Mouse (Mus musculus) left cerebral cortex, postnatal 36 days (tissue): ENCODE data around the gene Pacs1. TPM values are rescaled to one million over a fixed set of nuclear protein-coding genes. Genes with fewer than 3 reads are reported as not detected.

Experiments
- DNase-seq, 2 experiments: peaks; one replicate each; pipeline ENCODE4 v3.0.0; 2021 to 2022; ENCODE audit warnings: low spot score in 2 of 2, mixed read lengths in 1 of 2
- intact Hi-C: fragments of 180-260 bp; cut with DNase I; formaldehyde crosslinking; loops from one replicate; pipeline ENCODE4 v1.15.1; 2025
- microRNA-seq: library from miRNA; unstranded; fragments of <30 nt; microRNA quantifications from one replicate; pipeline ENCODE4 v1.2.0, GENCODE M21; 2022
- total RNA-seq, 2 experiments: library from RNA; stranded (reverse); gene quantifications; 2 replicates each; pipeline ENCODE4 v1.2.3; 2021

Pacs1 gene
- total RNA-seq, 2 experiments from 2014 or later: 62.0 to 63.1 TPM

- intact Hi-C loops: no loop called here
- DNase-seq: no peak
Measured at GRCm38 (mm10) chr19:5083961-5084833, 188.7 kb downstream of the Pacs1 start.

Small RNA genes lying within 50 kb of the gene (microRNA-seq; reads per million reads assigned to microRNA genes)
- not detected for gene Gm27468

Other genes with a start within 250 kb of the Pacs1 start
- 10 to 100 TPM; 15.0 to 17.2 TPM for gene Slc29a2, start 249.3 kb downstream of the Pacs1 start, total RNA-seq
- gene B4gat1, start 234.3 kb downstream of the Pacs1 start, total RNA-seq: 100 to 1,000 TPM; 118 to 135 TPM
- gene AC124502.3, start 234.2 kb downstream of the Pacs1 start, total RNA-seq: 1 to 10 TPM; 4.6 to 6.1 TPM
- 10 to 100 TPM; 22.7 to 25.6 TPM for gene Brms1, start 231.8 kb downstream of the Pacs1 start, total RNA-seq
- gene Rin1, start 222.6 kb downstream of the Pacs1 start, total RNA-seq: 10 to 100 TPM; 70.3 to 88.1 TPM
- 1 to 10 TPM; 4.6 to 5.1 TPM for gene Cd248, start 205.0 kb downstream of the Pacs1 start, total RNA-seq
- 100 to 1,000 TPM; 152 to 188 TPM for gene Tmem151a, start 187.6 kb downstream of the Pacs1 start, total RNA-seq
- gene Yif1a, start 184.6 kb downstream of the Pacs1 start, total RNA-seq: 10 to 100 TPM; 24.8 to 26.1 TPM
- gene Cnih2, start 174.6 kb downstream of the Pacs1 start, total RNA-seq: 100 to 1,000 TPM; 260 to 267 TPM
- 100 to 1,000 TPM; 141 to 170 TPM for gene Rab1b, start 166.0 kb downstream of the Pacs1 start, total RNA-seq
- gene Klc2, start 154.6 kb downstream of the Pacs1 start, total RNA-seq: 100 to 1,000 TPM; 255 to 284 TPM
- gene Sf3b2, start 22.3 kb upstream of the Pacs1 start, total RNA-seq: 100 to 1,000 TPM; 201 to 202 TPM
- 10 to 100 TPM; 78.9 to 87.4 TPM for gene Gal3st3, start 25.2 kb upstream of the Pacs1 start, total RNA-seq
- not detected for gene Catsper1, start 62.6 kb upstream of the Pacs1 start, total RNA-seq
- 10 to 100 TPM; 20.8 to 35.6 TPM for gene Cst6, start 76.5 kb upstream of the Pacs1 start, total RNA-seq
- 10 to 100 TPM; 20.5 to 24.2 TPM for gene Eif1ad, start 93.6 kb upstream of the Pacs1 start, total RNA-seq
- 10 to 100 TPM; 74.3 to 83.3 TPM for gene Banf1, start 94.0 kb upstream of the Pacs1 start, total RNA-seq
- gene Sart1, start 115.6 kb upstream of the Pacs1 start, total RNA-seq: 100 to 1,000 TPM in 1 of 2 experiments, 10 to 100 TPM in 1; 75.6 to 103 TPM
- not detected for gene Tsga10ip, start 129.4 kb upstream of the Pacs1 start, total RNA-seq
- gene Drap1, start 151.9 kb upstream of the Pacs1 start, total RNA-seq: 100 to 1,000 TPM; 245 to 260 TPM
- 10 to 100 TPM; 70.2 to 78.3 TPM for gene AI837181, start 152.0 kb upstream of the Pacs1 start, total RNA-seq
- not detected for gene Fosl1, start 174.4 kb upstream of the Pacs1 start, total RNA-seq
- gene Ccdc85b, start 184.8 kb upstream of the Pacs1 start, total RNA-seq: 10 to 100 TPM; 28.5 to 31.7 TPM
- 10 to 100 TPM; 87.2 to 95.1 TPM for gene Fibp, start 187.5 kb upstream of the Pacs1 start, total RNA-seq
- gene Ctsw, start 195.4 kb upstream of the Pacs1 start, total RNA-seq: under 1 TPM in 1 of 2 experiments, not detected in 1; 0.86 TPM
- gene Efemp2, start 200.8 kb upstream of the Pacs1 start, total RNA-seq: 10 to 100 TPM; 11.2 to 16.0 TPM
- 10 to 100 TPM; 30.5 to 31.1 TPM for gene Mus81, start 215.3 kb upstream of the Pacs1 start, total RNA-seq
- 1,000 to 10,000 TPM; 1,319 to 1,567 TPM for gene Cfl1, start 217.3 kb upstream of the Pacs1 start, total RNA-seq
- 10 to 100 TPM in 1 of 2 experiments, 1 to 10 TPM in 1; 2.7 to 11.0 TPM for gene 1700020D05Rik, start 230.7 kb upstream of the Pacs1 start, total RNA-seq
- 10 to 100 TPM; 77.2 to 89.0 TPM for gene Snx32, start 237.4 kb upstream of the Pacs1 start, total RNA-seq